Mouse (Mus musculus): ENCODE data around the gene Maea. TPM values are rescaled to one million over a fixed set of nuclear protein-coding genes. Genes with fewer than 3 reads are reported as not detected.

Gene Maea
- polyA plus RNA-seq, 1 experiment from 2014 or later: 48.0 TPM

GRCm38 (mm10) chr5:33395693-33396092, 60.4 kb downstream of the Maea start:
- Histone ChIP-seq H3K27ac (replicated peaks) (no peak overlapping the region), H3K36me3 (replicated peaks) (peaks cover 12% of the 10 kb centered on the region), H3K27me3 (no peaks in the 10 kb centered on the region), H3K4me3 (replicated peaks) (no peak overlapping the region), H3K4me2 (no peak overlapping the region), H3K9me3 (replicated peaks) (no peaks in the 10 kb centered on the region), H3K9ac (no peak overlapping the region), H3K4me1 (replicated peaks) (no peaks in the 10 kb centered on the region)
- 80% methylated on average over 11 of the region's 11 CpGs for WGBS (ENCODE audit: insufficient replicate concordance)
- no peak for ATAC-seq (ENCODE audit: insufficient read depth)

DNA sequence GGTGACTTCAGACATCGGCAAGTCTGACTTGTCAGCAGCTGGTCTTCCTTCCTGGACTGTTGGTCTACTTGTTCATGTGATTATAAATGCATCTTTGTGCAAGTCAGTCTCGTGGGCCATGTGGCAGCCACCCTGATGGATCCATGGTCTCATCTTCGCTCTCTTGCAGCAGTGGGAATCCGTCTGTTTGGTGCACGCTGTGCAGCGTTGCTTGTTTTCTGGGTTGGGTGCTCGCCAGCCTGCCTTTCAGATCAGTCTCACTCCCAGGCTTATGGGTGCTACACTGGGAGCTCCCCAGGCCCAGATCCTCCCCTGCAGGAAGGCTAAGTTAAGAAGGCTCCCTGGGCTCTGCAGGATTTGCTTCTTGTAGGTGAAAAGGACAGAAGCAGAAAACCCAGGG, 61.5 kb downstream of the Maea start:
- 73% methylated on average over 7 of the region's 7 CpGs for WGBS (ENCODE audit: insufficient replicate concordance)
- no peaks in the 10 kb centered on the region for H3K9me3 ChIP-seq (replicated peaks)
- no peaks in the 10 kb centered on the region for H3K27me3 ChIP-seq
- H3K4me3 ChIP-seq (replicated peaks): no peak overlapping the region
- no peak for ATAC-seq (ENCODE audit: insufficient read depth)
- no peak overlapping the region for H3K27ac ChIP-seq (replicated peaks)
- H3K9ac ChIP-seq: no peak overlapping the region
- peaks cover 8% of the 10 kb centered on the region for H3K36me3 ChIP-seq (replicated peaks)
- no peaks in the 10 kb centered on the region for H3K4me1 ChIP-seq (replicated peaks)
- H3K4me2 ChIP-seq: no peak overlapping the region

DNA sequence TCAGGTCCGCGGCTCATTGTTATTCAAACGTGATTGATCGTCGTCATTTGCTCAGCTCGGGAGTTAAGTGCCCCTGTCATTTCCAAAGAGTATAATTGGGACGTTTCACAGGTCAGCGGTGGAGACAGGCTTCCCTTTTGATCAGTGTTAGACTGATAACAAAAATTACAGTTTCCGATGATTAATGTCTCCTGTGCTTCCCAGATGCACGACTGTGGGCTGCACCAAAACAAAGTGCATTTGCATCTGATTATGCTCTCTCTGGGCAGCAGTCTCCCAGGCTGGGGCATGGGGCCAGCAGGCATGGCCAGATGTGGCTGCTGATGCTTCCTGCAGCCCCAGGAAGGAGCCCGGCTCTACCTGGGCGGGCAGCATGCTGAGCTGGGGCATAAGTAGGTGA, 65.5 kb downstream of the Maea start:
- no peak overlapping the region for H3K4me3 ChIP-seq (replicated peaks)
- no peak overlapping the region for H3K27ac ChIP-seq (replicated peaks)
- no peaks in the 10 kb centered on the region for H3K9me3 ChIP-seq (replicated peaks)
- no peaks in the 10 kb centered on the region for H3K27me3 ChIP-seq
- H3K4me1 ChIP-seq (replicated peaks): no peaks in the 10 kb centered on the region; the same call in 1 of the 2 replicates
- H3K9ac ChIP-seq: no peak overlapping the region
- 57% methylated on average over 12 of the region's 12 CpGs for WGBS (ENCODE audit: insufficient replicate concordance)
- ATAC-seq (ENCODE audit: insufficient read depth): no peak
- H3K4me2 ChIP-seq: no peak overlapping the region
- peaks cover 3% of the 10 kb centered on the region; the same call in 1 of the 2 replicates for H3K36me3 ChIP-seq (replicated peaks)

DNA sequence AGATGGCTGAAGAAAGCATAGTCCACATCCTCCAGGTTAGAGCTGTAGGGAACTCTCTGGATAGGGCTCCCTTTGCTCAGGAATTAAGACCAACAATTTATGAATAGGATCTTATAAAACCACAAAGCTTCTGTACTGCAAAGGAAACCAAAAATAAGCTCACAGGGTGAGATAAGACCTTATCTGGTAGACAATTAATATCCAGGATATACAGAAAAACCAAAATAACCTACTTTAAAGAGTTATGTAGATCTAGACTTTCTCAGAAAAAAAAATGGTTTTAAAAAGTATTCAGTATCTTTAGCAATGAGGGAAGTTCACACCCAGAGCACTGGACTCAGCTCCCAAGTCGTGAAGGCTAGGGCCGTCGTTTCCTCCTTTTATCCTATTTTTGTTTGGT, 85.0 kb downstream of the Maea start:
- 22% methylated on average over 3 of the region's 3 CpGs for WGBS (ENCODE audit: insufficient replicate concordance)
- no peaks in the 10 kb centered on the region for H3K36me3 ChIP-seq (replicated peaks)
- no peaks in the 10 kb centered on the region for H3K4me1 ChIP-seq (replicated peaks)
- H3K4me2 ChIP-seq: no peak overlapping the region
- no peaks in the 10 kb centered on the region for H3K9me3 ChIP-seq (replicated peaks)
- H3K27me3 ChIP-seq: peaks cover 8% of the 10 kb centered on the region; the same call in 1 of the 2 replicates
- H3K9ac ChIP-seq: no peak overlapping the region
- ATAC-seq (ENCODE audit: insufficient read depth): no peak
- no peak overlapping the region for H3K4me3 ChIP-seq (replicated peaks)
- H3K27ac ChIP-seq (replicated peaks): no peak overlapping the region

Other genes with a start within 250 kb of the Maea start
- 0.06 and 0.08 TPM in 2 replicates for gene Slc5a1, start 231.3 kb upstream of the Maea start, polyA plus RNA-seq (2015; fragmentation: Nextera tagmentation; extraction: Ambion mirVana)
- gene Spon2, start 117.1 kb upstream of the Maea start, polyA plus RNA-seq (2015; fragmentation: Nextera tagmentation; extraction: Ambion mirVana): 19.5 and 22.9 TPM in 2 replicates
- gene Ctbp1, start 60.5 kb upstream of the Maea start, polyA plus RNA-seq (2015; fragmentation: Nextera tagmentation; extraction: Ambion mirVana): 206 and 213 TPM in 2 replicates
- 2.5 and 2.8 TPM in 2 replicates for gene Uvssa, start 43.0 kb downstream of the Maea start, polyA plus RNA-seq (2015; fragmentation: Nextera tagmentation; extraction: Ambion mirVana)
- gene Nkx1-1, start 98.5 kb downstream of the Maea start, polyA plus RNA-seq (2015; fragmentation: Nextera tagmentation; extraction: Ambion mirVana): not detected in 2 replicates

All from liver, embryonic 15.5 days (tissue).